Mouse (Mus musculus) liver, adult 2 months (tissue): ENCODE measurements around the gene Gpr27. TPM values are rescaled to one million over a fixed set of nuclear protein-coding genes. Genes with fewer than 3 reads are reported as not detected.

ENCODE experiments used
- DNase-seq: peaks from one replicate; pipeline ENCODE4 v3.0.0-alpha.2; 2011; ENCODE audit warnings: low read depth, low spot score; ENCODE audit errors: extremely low read depth
- H3K27ac ChIP-seq: fragments of 200-500 bp; replicated peaks from 2 replicates; pipeline ENCODE4 v1.5.1; 2012; ENCODE audit warnings: low read depth, mild to moderate bottlenecking, control low read depth, inconsistent platforms, low read length; ENCODE audit not compliant: insufficient read depth
- H3K27me3 ChIP-seq: fragments of 200-500 bp; 2 replicates; pipeline ENCODE4 v1.6.1; 2012; ENCODE audit warnings: mild to moderate bottlenecking, moderate library complexity, low read length, inconsistent platforms; ENCODE audit not compliant: control insufficient read depth, insufficient read depth
- H3K36me3 ChIP-seq: fragments of 200-500 bp; 2 replicates; pipeline ENCODE4 v1.6.1; 2012; ENCODE audit warnings: low read length, inconsistent platforms; ENCODE audit not compliant: control insufficient read depth, insufficient read depth
- H3K4me1 ChIP-seq: fragments of 200-500 bp; 2 replicates; pipeline ENCODE4 v1.6.1; 2011; ENCODE audit warnings: low read length; ENCODE audit not compliant: control insufficient read depth, insufficient read depth
- H3K4me3 ChIP-seq: fragments of 200-500 bp; 2 replicates; pipeline ENCODE4 v1.5.1; 2011; ENCODE audit warnings: low read depth, mild to moderate bottlenecking, control low read depth, low read length, moderate library complexity; ENCODE audit not compliant: insufficient read depth
- H3K79me2 ChIP-seq: fragments of 200-500 bp; 2 replicates; pipeline ENCODE4 v1.6.1; 2012; ENCODE audit warnings: inconsistent platforms, mild to moderate bottlenecking, low read length, moderate library complexity; ENCODE audit not compliant: control insufficient read depth, insufficient read depth
- H3K9ac ChIP-seq: fragments of 200-500 bp; 2 replicates; pipeline ENCODE4 v1.6.1; 2012; ENCODE audit warnings: low read depth, mild to moderate bottlenecking, control low read depth, inconsistent platforms, low read length
- CTCF ChIP-seq: fragments of 200-500 bp; IDR thresholded peaks from 2 replicates; pipeline ENCODE4 v1.5.1; 2011; ENCODE audit warnings: low read depth, low read length, control low read depth
- POLR2A ChIP-seq: fragments of 200-500 bp; IDR thresholded peaks from 2 replicates; pipeline ENCODE4 v1.6.1; 2011; ENCODE audit warnings: low read length, control low read depth; ENCODE audit not compliant: insufficient read depth; ENCODE audit errors: extremely low read depth
- WGBS: fragments of 180-500 bp; shearing (Covaris S2); methylation state at CpG from one replicate; pipeline ENCODE4 v1.1.7; 2018; 5-methylcytosine and 5-hydroxymethylcytosine counted together
- polyA plus RNA-seq: library from polyadenylated mRNA; depleted of rRNA; stranded (reverse); fragments of >200 nt; gene quantifications from 2 replicates; pipeline ENCODE4 v1.2.3, GENCODE M21; 2012
- total RNA-seq: library from RNA; depleted of rRNA; stranded (reverse); fragments of >200 nt; gene quantifications from 2 replicates; pipeline ENCODE4 v1.2.3, GENCODE M21; 2014

Gpr27 gene
- total and polyA plus RNA-seq, 2 experiments: 0.07 to 0.09 TPM

GRCm38 (mm10) chr6:99649307-99649706 lies 43.2 kb upstream of the Gpr27 start:
- Histone ChIP-seq H3K27me3 (no peaks in the 10 kb centered on the region), H3K36me3 (no peaks in the 10 kb centered on the region), H3K27ac (no peak overlapping the region), H3K4me1 (peaks cover 4% of the 10 kb centered on the region), H3K4me3 (no peak overlapping the region), H3K9ac (no peak overlapping the region), H3K79me2 (no peaks in the 10 kb centered on the region)
- WGBS: 69% methylated on average over 2 of the region's 2 CpGs
- no peak for TF ChIP-seq POLR2A
- TF ChIP-seq CTCF: no peak
- DNase-seq: no peak

- 86% methylated on average over 2 of the region's 2 CpGs for WGBS
- Histone ChIP-seq H3K4me1 (no peaks in the 10 kb centered on the region; the same call in 1 of the 2 replicates), H3K4me3 (no peak overlapping the region), H3K27ac (no peak overlapping the region), H3K79me2 (no peaks in the 10 kb centered on the region), H3K36me3 (no peaks in the 10 kb centered on the region), H3K27me3 (no peaks in the 10 kb centered on the region), H3K9ac (no peak overlapping the region)
- TF ChIP-seq POLR2A: no peak
- no peak for TF ChIP-seq CTCF
- no peak for DNase-seq
Observed at GRCm38 (mm10) chr6:99652341-99652740, 40.1 kb upstream of the Gpr27 start.

GRCm38 (mm10) chr6:99654343-99654742 lies 38.1 kb upstream of the Gpr27 start:
- DNase-seq: no peak
- 85% methylated on average over 5 of the region's 5 CpGs for WGBS

GRCm38 (mm10) chr6:99655488-99655887 lies 37.0 kb upstream of the Gpr27 start:
- WGBS: 61% methylated on average over 7 of the region's 7 CpGs
- H3K9ac ChIP-seq: no peak overlapping the region
- H3K27me3 ChIP-seq: no peaks in the 10 kb centered on the region
- no peaks in the 10 kb centered on the region for H3K36me3 ChIP-seq
- peaks cover 4% of the 10 kb centered on the region; the same call in 1 of the 2 replicates for H3K79me2 ChIP-seq
- no peaks in the 10 kb centered on the region; the same call in 1 of the 2 replicates for H3K4me1 ChIP-seq
- no peak for DNase-seq
- no peak overlapping the region for H3K27ac ChIP-seq
- TF ChIP-seq POLR2A (no peak), CTCF (no peak)
- H3K4me3 ChIP-seq: peak overlapping the region; percentile 14; the same call in 1 of the 2 replicates

More at GRCm38 (mm10) chr6:99654343-99654742, 38.1 kb upstream of the Gpr27 start:
- TF ChIP-seq POLR2A (no peak), CTCF (no peak)
- Histone ChIP-seq H3K27me3 (no peaks in the 10 kb centered on the region), H3K9ac (no peak overlapping the region), H3K79me2 (peaks cover 4% of the 10 kb centered on the region; the same call in 1 of the 2 replicates), H3K36me3 (no peaks in the 10 kb centered on the region), H3K4me3 (no peak overlapping the region), H3K4me1 (no peaks in the 10 kb centered on the region; the same call in 1 of the 2 replicates), H3K27ac (no peak overlapping the region)

- WGBS: 49% methylated on average over 2 of the region's 2 CpGs
- Histone ChIP-seq H3K79me2 (peaks cover 4% of the 10 kb centered on the region; the same call in 1 of the 2 replicates), H3K27ac (no peak overlapping the region)
Observed at GRCm38 (mm10) chr6:99656088-99656487, 36.4 kb upstream of the Gpr27 start.

GRCm38 (mm10) chr6:99658586-99658985 lies 33.9 kb upstream of the Gpr27 start:
- 86% methylated on average over 10 of the region's 10 CpGs for WGBS
- no peak overlapping the region for H3K27ac ChIP-seq
- TF ChIP-seq POLR2A (no peak), CTCF (no peak)
- DNase-seq: no peak
- no peak overlapping the region for H3K4me3 ChIP-seq
- H3K9ac ChIP-seq: no peak overlapping the region
- H3K36me3 ChIP-seq: no peaks in the 10 kb centered on the region
- H3K27me3 ChIP-seq: no peaks in the 10 kb centered on the region
- peaks cover 4% of the 10 kb centered on the region; the same call in 1 of the 2 replicates for H3K79me2 ChIP-seq
- no peaks in the 10 kb centered on the region; the same call in 1 of the 2 replicates for H3K4me1 ChIP-seq

More at GRCm38 (mm10) chr6:99656088-99656487, 36.4 kb upstream of the Gpr27 start:
- H3K9ac ChIP-seq: no peak overlapping the region
- no peak for TF ChIP-seq POLR2A
- TF ChIP-seq CTCF: no peak
- no peaks in the 10 kb centered on the region for H3K36me3 ChIP-seq
- DNase-seq: no peak
- H3K4me1 ChIP-seq: no peaks in the 10 kb centered on the region; the same call in 1 of the 2 replicates
- H3K4me3 ChIP-seq: no peak overlapping the region
- H3K27me3 ChIP-seq: no peaks in the 10 kb centered on the region
